Mouse (Mus musculus) liver, postnatal 0 days (tissue): Measurements from ENCODE around the gene Ddx6.

ENCODE experiments used
- CTCF ChIP-seq: sonication (generic); IDR thresholded peaks from 2 replicates; pipeline ENCODE4 v1.5.1; 2016; ENCODE audit warnings: antibody characterized with exemption, low read depth
- EP300 ChIP-seq: IDR thresholded peaks from 2 replicates; pipeline ENCODE4 v1.6.1; 2016; ENCODE audit warnings: antibody characterized with exemption, low read depth, mild to moderate bottlenecking

DNA sequence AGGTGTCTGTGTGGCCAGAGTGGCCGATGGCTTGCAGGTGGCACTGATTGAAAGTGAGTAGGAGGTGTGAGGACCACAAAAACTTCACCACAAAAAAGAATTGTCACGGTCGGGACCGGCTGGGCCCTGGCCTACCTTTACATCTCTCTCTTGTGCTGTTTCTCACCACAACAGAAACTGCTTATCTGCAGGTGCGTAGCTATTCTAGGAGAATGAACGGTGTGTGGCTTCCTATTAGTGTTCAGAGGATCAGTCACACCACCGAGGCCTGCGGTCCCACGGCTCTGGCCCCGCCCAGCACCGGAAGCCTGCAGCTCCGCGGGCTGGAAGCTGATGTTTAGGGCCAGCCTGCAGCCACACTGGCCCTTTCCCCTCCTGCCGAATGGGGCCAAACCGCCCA lies 41.2 kb downstream of the Ddx6 start:
- no peak for TF ChIP-seq CTCF
- TF ChIP-seq EP300: no peak
